Mouse (Mus musculus): ENCODE data around the gene Sncb.

DNA sequence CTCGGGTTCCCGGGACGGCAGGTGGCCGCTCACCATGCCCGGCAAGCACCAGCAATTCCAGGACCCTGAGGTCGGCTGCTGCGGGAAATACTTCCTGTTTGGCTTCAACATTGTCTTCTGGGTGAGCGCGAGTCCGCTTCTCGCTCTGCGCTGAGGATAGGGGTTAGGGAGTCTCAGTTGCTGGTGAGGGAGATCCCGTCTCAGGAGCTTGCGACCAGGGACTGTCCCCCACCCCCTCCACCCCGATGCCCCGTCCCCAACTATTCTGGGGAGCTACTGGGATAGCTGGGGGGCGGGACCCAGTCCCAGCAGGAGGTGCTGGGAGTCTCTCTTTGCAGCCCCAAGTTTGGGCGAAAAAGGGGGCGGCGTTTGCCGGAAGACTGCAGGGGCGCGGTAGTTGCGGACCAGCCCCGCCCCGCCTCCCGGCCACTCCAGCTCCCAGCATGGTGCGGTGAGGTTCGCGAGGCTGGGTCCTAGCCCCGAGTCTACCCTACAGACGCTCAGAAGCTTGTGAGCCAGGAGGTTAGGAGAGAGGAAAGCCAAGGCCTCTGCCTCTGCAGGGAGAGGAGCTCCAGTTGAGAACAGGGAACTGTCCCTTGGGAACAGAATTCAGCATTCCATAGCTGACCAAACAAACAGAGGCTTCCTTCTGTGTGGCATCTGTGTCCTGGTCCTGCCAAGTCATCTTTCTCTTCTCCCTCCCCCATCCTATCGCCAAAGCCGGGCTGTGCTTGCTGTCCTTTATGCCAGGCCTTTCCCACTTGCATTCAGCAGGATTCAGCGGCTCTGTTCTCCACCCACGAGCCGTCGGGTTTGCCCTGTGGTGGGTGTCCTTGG, 23.4 kb upstream of the Sncb start:
- no peak for TF ChIP-seq CTCF (conservative IDR thresholded peaks at IDR 0.05; ENCODE audit: insufficient read depth, insufficient read length, low read depth, low read length)
- no peak for TF ChIP-seq POLR2A (IDR thresholded peaks at IDR 0.05; ENCODE audit: low read depth, low read length)

Data from kidney, adult 2 months (tissue).